Mouse (Mus musculus) embryonic fibroblast, embryonic 13.5 days (primary cell): ENCODE data around the gene Rdh14. TPM values are rescaled to one million over a fixed set of nuclear protein-coding genes. Genes with fewer than 3 reads are reported as not detected.
A peak's percentile ranks its signal among the peaks of the same experiment; 100 is the strongest.

ENCODE experiments used
- H3K27ac ChIP-seq: 2 replicates; pipeline ENCODE4 v1.5.1; 2012; ENCODE audit warnings: low read length, control low read depth, inconsistent platforms; ENCODE audit not compliant: insufficient read depth
- H3K4me1 ChIP-seq: 2 replicates; pipeline ENCODE4 v1.6.1; 2011; ENCODE audit warnings: low read length; ENCODE audit not compliant: control insufficient read depth, insufficient read depth
- H3K4me3 ChIP-seq: 2 replicates; pipeline ENCODE4 v1.5.1; 2011; ENCODE audit warnings: mild to moderate bottlenecking, control low read depth, low read length; ENCODE audit not compliant: insufficient read depth
- CTCF ChIP-seq: IDR thresholded peaks from 2 replicates; pipeline ENCODE4 v1.5.1; 2011; ENCODE audit warnings: mild to moderate bottlenecking, control low read depth, low read length, moderate library complexity, borderline replicate concordance; ENCODE audit not compliant: insufficient read depth
- POLR2A ChIP-seq: IDR thresholded peaks from 2 replicates; pipeline ENCODE4 v1.6.1; 2011; ENCODE audit warnings: low read depth, mild to moderate bottlenecking, control low read depth, low read length, moderate library complexity
- polyA plus RNA-seq: library from polyadenylated mRNA; stranded (reverse); fragments of >200 nt; gene quantifications from 2 replicates; pipeline ENCODE4 v1.2.4, GENCODE M21; 2011; ENCODE audit warnings: low read depth; ENCODE audit not compliant: missing spikeins, insufficient read length

Rdh14 gene
- polyA plus RNA-seq, result 15.4 and 18.8 TPM in 2 replicates

GRCm38 (mm10) chr12:10390671-10391441, at the start of gene Rdh14:
Gene Rdh14, plus strand, starts transcription at chr12:10390772.
- TF ChIP-seq CTCF (peak; percentile 48), POLR2A (peak; percentile 61)
- peak within 1 kb of the TSS; percentile 52 for H3K4me3 ChIP-seq
- no peaks in the 10 kb centered on the region; the same call in 1 of the 2 replicates for H3K4me1 ChIP-seq
- H3K27ac ChIP-seq, result peak within 1 kb of the TSS; percentile 90

- Histone ChIP-seq H3K4me3 (no peak overlapping the region), H3K27ac (no peak overlapping the region)
- TF ChIP-seq POLR2A (no peak), CTCF (no peak)
These were observed 39.9 kb upstream of the Rdh14 start for GRCm38 (mm10) chr12:10350706-10351105.

GRCm38 (mm10) chr12:10357756-10358155, 32.8 kb upstream of the Rdh14 start:
- Histone ChIP-seq H3K4me1 (no peaks in the 10 kb centered on the region; the same call in 1 of the 2 replicates), H3K4me3 (no peak overlapping the region), H3K27ac (no peak overlapping the region)
- no peak for TF ChIP-seq POLR2A
- TF ChIP-seq CTCF, result no peak

More at GRCm38 (mm10) chr12:10350706-10351105, 39.9 kb upstream of the Rdh14 start:
- H3K4me1 ChIP-seq, result no peaks in the 10 kb centered on the region

- H3K27ac ChIP-seq, result no peak within 1 kb of the TSS
These were observed 20.9 kb upstream of the Rdh14 start, which contains the start of gene Nt5c1b for GRCm38 (mm10) chr12:10369673-10370072. Gene Nt5c1b, plus strand, starts transcription at chr12:10369973.

GRCm38 (mm10) chr12:10400788-10401187, 10.2 kb downstream of the Rdh14 start:
- Histone ChIP-seq H3K27ac (no peak overlapping the region), H3K4me3 (no peak overlapping the region), H3K4me1 (peaks cover 2% of the 10 kb centered on the region)
- TF ChIP-seq POLR2A (no peak), CTCF (no peak)

More at GRCm38 (mm10) chr12:10369673-10370072, 20.9 kb upstream of the Rdh14 start, which contains the start of gene Nt5c1b:
- no peak within 1 kb of the TSS for H3K4me3 ChIP-seq
- no peaks in the 10 kb centered on the region for H3K4me1 ChIP-seq
- TF ChIP-seq CTCF (no peak), POLR2A (no peak)

- H3K4me1 ChIP-seq, result peaks cover 2% of the 10 kb centered on the region
- TF ChIP-seq POLR2A, result no peak
- TF ChIP-seq CTCF, result no peak
These were observed 12.0 kb downstream of the Rdh14 start for GRCm38 (mm10) chr12:10402421-10403115.

GRCm38 (mm10) chr12:10410511-10411179, 20.1 kb downstream of the Rdh14 start:
- TF ChIP-seq CTCF (no peak), POLR2A (no peak)
- Histone ChIP-seq H3K27ac (peak overlapping the region; percentile 36; the same call in 1 of the 2 replicates), H3K4me3 (no peak overlapping the region), H3K4me1 (no peaks in the 10 kb centered on the region)

More at GRCm38 (mm10) chr12:10402421-10403115, 12.0 kb downstream of the Rdh14 start:
- no peak overlapping the region for H3K27ac ChIP-seq
- no peak overlapping the region for H3K4me3 ChIP-seq

GRCm38 (mm10) chr12:10411453-10411852, 20.9 kb downstream of the Rdh14 start:
- H3K4me3 ChIP-seq, result no peak overlapping the region
- TF ChIP-seq CTCF (no peak), POLR2A (no peak)
- H3K27ac ChIP-seq, result no peak overlapping the region
- no peaks in the 10 kb centered on the region for H3K4me1 ChIP-seq

GRCm38 (mm10) chr12:10422347-10422746, 31.8 kb downstream of the Rdh14 start:
- no peaks in the 10 kb centered on the region; the same call in 1 of the 2 replicates for H3K4me1 ChIP-seq
- H3K27ac ChIP-seq, result no peak overlapping the region
- TF ChIP-seq POLR2A, result no peak
- TF ChIP-seq CTCF, result no peak
- no peak overlapping the region for H3K4me3 ChIP-seq
